Mouse (Mus musculus) liver, embryonic 14.5 days (tissue): ENCODE data around the gene Cbr1. TPM values are rescaled to one million over a fixed set of nuclear protein-coding genes. Genes with fewer than 3 reads are reported as not detected.
"Not testable (repeated sequence)": the region's sequence is repeated elsewhere in the genome, so short reads cannot be mapped to it uniquely, and the experiment has no call there.

Source experiments
- ATAC-seq: fragments of 200-750 bp; cut with Nextera tagmentation; 2 replicates; pipeline ENCODE4 v1.8.0; 2017; ENCODE audit warnings: moderate number of reproducible peaks, mild to moderate bottlenecking, moderate library complexity; ENCODE audit not compliant: insufficient read depth
- DNase-seq, 3 experiments: peaks; one replicate each; pipeline ENCODE4 v3.0.0-alpha.2; 2012 to 2013; ENCODE audit warnings: low read depth in 3 of 3, low spot score in 3 of 3
- H3K27ac ChIP-seq: fragments of 300-500 bp; sonication (generic); 2 replicates; pipeline ENCODE4 v1.5.1; 2014; ENCODE audit warnings: moderate library complexity, mild to moderate bottlenecking, control low read depth, inconsistent platforms
- H3K27me3 ChIP-seq: fragments of 300-500 bp; sonication (generic); 2 replicates; pipeline ENCODE4 v1.6.1; 2014; ENCODE audit warnings: mild to moderate bottlenecking, low read length, moderate library complexity; ENCODE audit not compliant: control insufficient read depth, insufficient read depth
- H3K36me3 ChIP-seq: fragments of 300-500 bp; sonication (generic); replicated peaks from 2 replicates; pipeline ENCODE4 v1.6.1; 2014; ENCODE audit warnings: low read depth; ENCODE audit not compliant: control insufficient read depth, insufficient read depth
- H3K4me1 ChIP-seq, 2 experiments: fragments of 200-500 bp in 1 of 2; fragments of 300-500 bp in 1 of 2; sonication (generic) in 1 of 2; replicated peaks; 2 replicates each; pipeline ENCODE4 v1.6.1; 2012 to 2014; ENCODE audit warnings: antibody characterized with exemption in 1 of 2, inconsistent platforms in 1 of 2, low read length in 1 of 2; ENCODE audit not compliant: control insufficient read depth in 2 of 2, insufficient read depth in 2 of 2
- H3K4me2 ChIP-seq: fragments of 300-500 bp; sonication (generic); 2 replicates; pipeline ENCODE4 v1.6.1; 2014; ENCODE audit warnings: low read depth, mild to moderate bottlenecking, control low read depth, moderate library complexity
- H3K4me3 ChIP-seq, 2 experiments: fragments of 200-500 bp in 1 of 2; fragments of 300-500 bp in 1 of 2; sonication (generic) in 1 of 2; 2 replicates each; pipeline ENCODE4 v1.5.1; 2012 to 2014; ENCODE audit warnings: low read depth in 2 of 2, low read length in 2 of 2, mild to moderate bottlenecking in 2 of 2, control low read depth in 1 of 2, inconsistent platforms in 1 of 2, moderate library complexity in 1 of 2; ENCODE audit not compliant: insufficient read depth in 1 of 2
- H3K9ac ChIP-seq: fragments of 300-500 bp; sonication (generic); replicated peaks from 2 replicates; pipeline ENCODE4 v1.6.1; 2014; ENCODE audit warnings: mild to moderate bottlenecking, control low read depth, moderate library complexity
- H3K9me3 ChIP-seq: fragments of 300-500 bp; sonication (generic); 2 replicates; pipeline ENCODE4 v1.6.1; 2016; ENCODE audit warnings: low read length, mixed read lengths; ENCODE audit not compliant: control insufficient read depth
- CTCF ChIP-seq: IDR thresholded peaks from 2 replicates; pipeline ENCODE4 v1.5.1; 2016; ENCODE audit warnings: antibody characterized with exemption, low read depth, control low read depth
- EP300 ChIP-seq: IDR thresholded peaks from 2 replicates; pipeline ENCODE4 v1.6.1; 2016; ENCODE audit warnings: antibody characterized with exemption, low read depth
- WGBS: fragments of 180-500 bp; shearing (Covaris S2); extraction: QIAGEN DNeasy Blood & Tissue Kit; methylation state at CpG from one replicate; pipeline ENCODE4 v1.1.7; 2014; ENCODE audit not compliant: insufficient replicate concordance; 5-methylcytosine and 5-hydroxymethylcytosine counted together
- polyA plus RNA-seq, 2 experiments: library from polyadenylated mRNA; depleted of rRNA in 1 of 2; stranded (reverse) in 1 of 2; unstranded in 1 of 2; fragments of >200 nt; fragmentation: Nextera tagmentation in 1 of 2; extraction: Ambion mirVana in 1 of 2; gene quantifications; 2 replicates each; pipeline versions ENCODE4 v1.2.1 to v1.2.3; 2012 to 2014

Cbr1 gene
- polyA plus RNA-seq, 2 experiments: 15.2 to 19.3 TPM

DNA sequence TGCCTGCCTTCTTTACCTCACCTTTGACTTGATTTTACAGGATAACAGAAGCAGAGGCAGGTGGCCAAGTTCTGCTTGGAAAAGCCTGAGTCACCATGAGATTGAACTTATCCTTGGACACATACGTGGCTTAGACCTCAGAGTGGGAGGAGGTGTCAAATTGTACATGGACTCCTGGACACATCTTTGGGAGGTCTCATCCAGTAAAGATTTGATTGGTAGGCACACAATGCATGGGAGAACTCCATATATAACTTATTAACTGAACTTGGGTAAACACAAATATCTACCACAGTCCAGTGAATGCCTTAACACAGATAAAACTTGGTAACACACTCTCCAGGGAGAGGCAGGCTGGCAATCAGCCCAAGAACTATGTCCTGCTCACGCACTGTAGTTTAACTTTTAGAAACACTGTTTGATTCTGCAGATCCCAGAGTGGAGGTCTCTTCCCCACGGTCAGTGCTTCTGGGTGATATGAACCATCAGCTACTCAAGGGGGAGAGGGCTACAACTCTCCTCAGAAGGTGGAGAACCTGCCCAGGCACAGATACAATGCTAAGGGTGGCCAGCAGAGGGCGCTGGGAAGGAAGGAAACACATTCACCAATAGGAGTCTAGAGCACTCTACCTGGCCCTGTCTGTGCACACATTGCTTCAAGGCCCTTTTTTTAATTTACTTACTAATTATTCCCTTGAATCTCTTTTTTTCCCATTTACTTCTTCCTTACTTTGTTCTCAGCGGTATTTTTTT, 9.6 kb downstream of the Cbr1 start:
- no peak overlapping the region for H3K4me3 ChIP-seq
- H3K36me3 ChIP-seq: no peaks in the 10 kb centered on the region
- no peaks in the 10 kb centered on the region for H3K27me3 ChIP-seq
- no peak overlapping the region for H3K27ac ChIP-seq
- no peaks in the 10 kb centered on the region for H3K4me1 ChIP-seq
- H3K9ac ChIP-seq: no peak overlapping the region
- WGBS: 19% methylated on average over 5 of the region's 5 CpGs
- TF ChIP-seq CTCF (peak; percentile 92), EP300 (no peak)
- ATAC-seq (no peak), DNase-seq (no peak)
- H3K4me2 ChIP-seq: no peak overlapping the region
- no peaks in the 10 kb centered on the region for H3K9me3 ChIP-seq

GRCm38 (mm10) chr16:93623759-93624158, 18.1 kb downstream of the Cbr1 start:
- not testable (repeated sequence) for ATAC-seq

GRCm38 (mm10) chr16:93624671-93625070, 19.0 kb downstream of the Cbr1 start:
- no peaks in the 10 kb centered on the region for H3K27me3 ChIP-seq
- H3K9me3 ChIP-seq: no peaks in the 10 kb centered on the region
- no peak overlapping the region for H3K27ac ChIP-seq
- TF ChIP-seq EP300: no peak
- no peak for TF ChIP-seq CTCF
- 60% methylated on average over 4 of the region's 4 CpGs for WGBS
- no peak overlapping the region for H3K9ac ChIP-seq
- DNase-seq (no peak), ATAC-seq (no peak)
- no peak overlapping the region for H3K4me3 ChIP-seq
- H3K4me1 ChIP-seq: no peaks in the 10 kb centered on the region
- no peak overlapping the region for H3K4me2 ChIP-seq
- no peaks in the 10 kb centered on the region for H3K36me3 ChIP-seq

More at GRCm38 (mm10) chr16:93623759-93624158, 18.1 kb downstream of the Cbr1 start:
- WGBS: 59% methylated on average over 4 of the region's 4 CpGs
- not testable (repeated sequence) for H3K36me3 ChIP-seq, DNase-seq, H3K9ac ChIP-seq, H3K9me3 ChIP-seq, H3K4me2 ChIP-seq, H3K4me3 ChIP-seq, H3K4me1 ChIP-seq, H3K27ac ChIP-seq, H3K27me3 ChIP-seq

GRCm38 (mm10) chr16:93626745-93627144, 21.1 kb downstream of the Cbr1 start:
- no peaks in the 10 kb centered on the region for H3K36me3 ChIP-seq
- H3K27ac ChIP-seq: no peak overlapping the region
- no peak overlapping the region for H3K9ac ChIP-seq
- no peak overlapping the region for H3K4me2 ChIP-seq
- H3K4me1 ChIP-seq: no peaks in the 10 kb centered on the region
- no peaks in the 10 kb centered on the region for H3K27me3 ChIP-seq
- 15% methylated on average over 1 of the region's 1 CpGs for WGBS
- ATAC-seq: no peak
- H3K9me3 ChIP-seq: no peaks in the 10 kb centered on the region
- H3K4me3 ChIP-seq: no peak overlapping the region
- no peak for DNase-seq
- no peak for TF ChIP-seq EP300
- peak; percentile 53 for TF ChIP-seq CTCF

DNA sequence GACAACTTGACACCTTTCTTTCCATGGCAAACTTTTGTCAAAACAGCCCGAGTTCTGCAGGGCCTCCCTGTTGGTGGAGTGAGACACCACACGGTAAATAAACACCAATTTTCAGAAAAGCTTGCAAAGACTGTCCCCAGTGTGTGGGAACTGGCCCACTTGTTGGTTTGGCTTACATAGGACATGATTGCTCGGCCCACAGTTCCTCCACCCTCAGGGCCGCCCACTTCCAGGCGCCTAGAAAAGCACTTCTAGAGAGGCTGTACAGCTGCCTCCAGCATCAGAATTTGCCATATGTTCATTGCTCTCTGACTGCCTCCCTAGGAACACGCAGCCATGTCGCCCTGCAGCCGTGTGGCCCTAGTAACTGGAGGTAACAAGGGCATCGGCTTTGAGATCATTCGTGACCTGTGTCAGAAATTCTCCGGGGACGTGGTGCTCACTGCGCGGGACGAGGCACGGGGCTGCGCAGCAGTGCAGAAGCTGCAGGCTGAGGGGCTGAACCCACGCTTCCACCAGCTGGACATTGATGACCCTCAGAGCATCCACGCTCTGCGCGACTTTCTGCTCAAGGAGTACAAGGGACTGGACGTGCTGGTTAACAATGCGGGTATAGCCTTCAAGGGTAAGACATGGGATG, 22.2 kb downstream of the Cbr1 start, which contains the start of gene Gm5678:
Gene Gm5678 (plus strand): TSS at position 337 of the 640 bp plus-strand sequence.
- Histone ChIP-seq H3K4me1 (no peaks in the 10 kb centered on the region), H3K4me3 (no peak within 1 kb of the TSS), H3K4me2 (no peak within 1 kb of the TSS), H3K9me3 (no peaks in the 10 kb centered on the region), H3K27ac (no peak within 1 kb of the TSS), H3K9ac (no peak within 1 kb of the TSS), H3K36me3 (no peaks in the 10 kb centered on the region), H3K27me3 (no peaks in the 10 kb centered on the region)
- ATAC-seq: no peak
- TF ChIP-seq EP300: no peak
- WGBS: 74% methylated on average over 23 of the region's 23 CpGs
- DNase-seq: no peak
